Mouse (Mus musculus) ZHBTc4 (cell line): ENCODE measurements at regions not wholly inside any gene's neighbourhood (a gene's known extent, or its start where the extent isn't known, plus 50 kb on each side); places are given as distances from the start of the nearest gene placed in this dataset.

Experiments used
- DNase-seq: peaks from one replicate; pipeline ENCODE4 v3.0.0-alpha.2; 2011; ENCODE audit warnings: low read depth, low spot score

DNA sequence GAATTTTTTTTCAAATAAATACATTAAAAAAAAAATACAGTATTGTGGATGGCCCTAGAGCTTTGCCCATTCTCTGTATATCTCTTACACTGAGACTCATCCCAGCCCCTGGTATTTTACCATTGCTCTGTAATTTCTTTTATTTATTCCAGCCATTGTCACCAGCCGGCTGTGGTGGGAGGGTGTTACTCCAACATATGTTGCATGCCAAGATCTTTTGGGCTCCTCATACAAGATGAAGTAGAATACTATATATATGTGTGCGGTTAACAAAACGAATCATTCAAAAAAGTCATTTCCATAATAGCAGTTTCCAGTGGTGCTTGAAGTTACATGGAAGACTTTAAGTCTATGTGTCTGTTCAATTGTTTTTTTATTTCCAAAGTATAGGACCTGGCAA, 268.0 kb upstream of the Npvf start:
- no peak for DNase-seq

DNA sequence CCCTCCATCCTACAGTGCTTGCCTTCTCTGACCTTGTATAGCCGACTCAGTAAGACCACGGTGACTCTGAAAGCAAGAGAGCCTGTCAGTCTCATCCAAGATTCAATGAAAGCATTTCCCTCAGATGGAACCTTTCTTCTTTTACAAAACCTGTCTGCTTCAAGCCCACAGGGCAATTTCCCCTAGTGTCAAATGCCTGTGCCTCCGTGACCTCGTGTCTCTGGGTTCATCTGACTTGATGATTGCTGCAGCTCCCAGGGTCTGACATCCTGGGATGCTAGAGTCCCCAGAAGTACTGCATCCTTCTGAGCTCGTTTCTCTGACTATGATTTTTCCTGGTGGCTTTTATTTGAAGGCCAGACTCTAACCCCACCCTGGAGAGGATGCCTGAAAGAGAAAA, 270.3 kb upstream of the Npvf start:
- DNase-seq, result no peak

GRCm38 (mm10) chr6:50924998-50925397, 270.8 kb upstream of the Npvf start:
- no peak for DNase-seq

DNA sequence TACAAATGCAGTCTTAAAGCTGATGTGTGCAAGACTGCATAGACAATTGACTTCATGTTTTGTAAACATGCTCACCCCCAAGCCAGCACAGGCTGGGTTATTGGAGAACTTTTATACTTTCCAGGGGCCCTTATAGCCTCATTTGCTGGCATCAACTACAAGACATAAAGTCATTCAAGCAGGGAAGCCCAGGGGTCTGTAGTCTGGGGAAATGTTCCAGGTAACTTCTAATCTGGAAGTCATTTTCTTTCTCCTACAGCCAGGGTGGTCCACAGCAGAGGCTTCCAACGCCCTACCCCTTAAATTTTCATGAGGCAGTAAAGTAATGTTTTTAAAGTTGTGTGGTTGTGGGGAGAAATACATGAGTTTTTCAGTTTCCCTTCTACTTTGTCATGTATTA, 272.1 kb upstream of the Npvf start:
- DNase-seq, result no peak

DNA sequence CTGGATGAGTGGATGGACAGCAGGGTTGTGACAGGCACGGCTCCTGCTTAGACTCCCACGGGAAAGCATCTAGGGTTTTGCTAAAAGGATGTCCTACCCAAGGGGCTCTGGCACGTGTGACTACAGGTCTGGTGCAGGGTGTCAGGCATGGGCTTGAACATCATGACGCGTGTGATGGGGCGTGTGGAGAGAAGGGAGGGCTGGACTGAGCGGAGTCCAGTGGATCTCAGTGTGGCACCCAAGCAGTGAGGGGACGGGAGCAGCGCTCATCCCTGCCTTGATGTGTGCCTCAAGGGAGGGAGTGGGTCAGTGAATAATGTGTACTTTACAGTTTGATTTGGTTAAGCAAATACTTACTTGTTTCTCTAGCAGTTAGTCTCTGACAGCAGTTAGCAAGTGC, 275.3 kb upstream of the Npvf start:
- no peak for DNase-seq

DNA sequence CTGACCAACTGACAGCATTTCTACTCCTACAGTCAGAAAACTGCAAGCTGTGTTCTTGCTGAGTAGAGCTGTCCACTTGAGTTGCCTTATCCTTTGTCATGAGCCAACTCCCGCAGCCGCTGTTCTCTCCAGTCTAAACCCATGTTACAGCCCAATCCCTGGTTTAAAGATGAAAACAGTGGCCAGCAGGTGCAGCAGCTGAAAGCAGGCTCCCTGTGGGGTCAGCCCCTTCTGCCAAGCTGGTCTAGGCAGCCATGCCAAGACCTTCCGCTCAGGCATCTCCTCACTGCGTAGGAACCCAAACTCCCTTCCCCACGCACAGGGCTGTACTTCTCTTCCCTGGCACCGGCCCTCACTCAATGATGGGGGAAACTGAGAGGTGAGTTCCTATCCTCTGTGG, 279.3 kb upstream of the Npvf start:
- no peak for DNase-seq

DNA sequence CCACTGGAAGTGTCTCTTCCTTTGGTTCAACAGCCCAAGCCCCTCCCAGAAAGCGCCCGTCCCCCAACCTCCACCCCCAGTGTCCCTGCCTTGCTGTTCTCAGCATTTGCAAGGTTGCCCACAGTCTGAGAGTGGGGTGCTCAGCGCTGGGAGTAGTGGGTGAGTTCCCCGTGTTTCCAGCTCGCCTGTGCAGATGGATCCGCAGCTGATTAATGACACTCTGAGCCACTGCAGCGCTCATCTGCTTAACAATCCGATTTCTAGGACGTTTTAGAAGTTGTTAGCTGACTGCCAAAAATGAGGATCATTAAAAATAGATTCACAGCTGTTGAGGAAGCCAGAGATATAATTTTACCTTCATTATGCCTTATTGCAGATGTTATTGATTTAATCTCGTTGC, 280.0 kb upstream of the Npvf start:
- DNase-seq, result no peak

- DNase-seq, result no peak
Measured at GRCm38 (mm10) chr6:50936306-50936705, 282.1 kb upstream of the Npvf start.

DNA sequence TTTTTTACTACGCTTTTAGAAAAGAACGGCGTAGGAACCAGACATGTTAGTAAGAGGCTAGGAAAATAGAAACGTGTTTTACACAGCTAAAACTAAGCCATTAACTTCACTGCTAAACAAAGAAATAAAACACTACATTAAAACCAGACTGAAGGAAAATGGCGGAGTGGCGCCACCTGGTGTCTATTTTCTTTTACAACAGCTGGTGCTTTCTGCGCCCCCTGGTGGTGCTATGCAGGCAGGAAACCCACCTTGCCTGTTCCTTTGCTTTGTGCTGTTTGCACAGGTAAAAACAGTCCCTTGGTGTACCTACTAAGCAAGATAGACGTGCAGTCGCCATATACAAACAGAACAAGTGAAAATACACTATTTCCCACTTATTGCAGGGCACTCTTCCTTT, 282.9 kb upstream of the Npvf start:
- DNase-seq, result peak; percentile 78

DNA sequence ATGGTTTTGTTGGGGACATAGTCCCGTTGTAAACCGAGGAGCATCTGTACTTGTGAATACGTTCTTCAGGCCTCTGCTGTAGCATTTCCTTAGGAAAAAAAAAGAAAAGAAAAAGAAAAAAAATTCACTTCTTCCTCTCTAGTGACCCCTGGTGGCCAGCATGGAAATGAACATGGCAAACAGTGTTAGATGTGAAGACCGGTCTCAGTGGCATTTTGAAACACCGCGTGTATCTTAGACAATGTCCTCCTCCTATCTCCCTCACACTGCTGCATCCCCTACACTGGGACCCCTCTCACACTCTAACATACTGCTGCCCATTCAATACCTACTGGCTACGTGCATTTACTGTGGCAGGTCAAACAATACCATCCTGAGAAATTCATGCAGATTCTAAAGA, 284.6 kb upstream of the Npvf start:
- peak; percentile 35 for DNase-seq

GRCm38 (mm10) chr6:50939440-50939839, 285.2 kb upstream of the Npvf start:
- DNase-seq, result peak; percentile 49

GRCm38 (mm10) chr6:50940118-50940517, 285.9 kb upstream of the Npvf start:
- DNase-seq, result peak; percentile 42

DNA sequence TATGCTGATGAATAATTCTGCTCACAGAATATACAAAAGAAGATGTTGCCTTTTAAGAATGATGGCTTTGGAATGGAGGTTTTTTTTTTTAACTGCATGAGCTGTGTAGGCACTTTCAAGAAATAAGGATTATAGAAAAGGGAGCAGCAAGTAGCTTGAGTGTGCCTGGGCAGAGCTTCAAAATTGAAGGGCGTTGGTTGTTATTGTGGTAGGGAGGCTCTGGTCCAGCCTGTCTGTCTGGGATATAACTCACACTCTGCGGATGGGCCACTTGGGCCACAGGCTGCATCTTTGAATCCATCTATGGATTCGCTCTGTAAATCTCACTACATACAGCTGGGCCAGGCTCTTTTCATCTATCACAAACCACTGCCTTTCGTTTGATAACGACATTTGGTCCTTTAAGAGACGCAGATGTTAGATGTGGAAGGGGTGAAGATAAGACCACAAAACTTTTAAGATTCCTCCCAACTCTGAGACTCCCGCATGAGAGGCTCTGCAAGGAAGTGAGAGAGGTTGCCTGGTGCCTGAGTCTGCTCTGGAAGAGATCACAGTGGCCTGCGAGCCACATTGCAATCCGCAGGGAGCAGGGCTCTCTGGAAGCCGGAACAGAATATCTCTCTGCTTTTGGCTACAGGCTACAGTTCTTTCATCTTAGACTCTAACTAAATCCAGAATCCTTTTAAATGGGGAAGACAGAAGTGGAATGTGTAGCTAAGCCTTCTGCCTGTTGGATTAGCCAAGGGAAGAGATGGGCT, 286.6 kb upstream of the Npvf start:
- DNase-seq, result no peak

DNA sequence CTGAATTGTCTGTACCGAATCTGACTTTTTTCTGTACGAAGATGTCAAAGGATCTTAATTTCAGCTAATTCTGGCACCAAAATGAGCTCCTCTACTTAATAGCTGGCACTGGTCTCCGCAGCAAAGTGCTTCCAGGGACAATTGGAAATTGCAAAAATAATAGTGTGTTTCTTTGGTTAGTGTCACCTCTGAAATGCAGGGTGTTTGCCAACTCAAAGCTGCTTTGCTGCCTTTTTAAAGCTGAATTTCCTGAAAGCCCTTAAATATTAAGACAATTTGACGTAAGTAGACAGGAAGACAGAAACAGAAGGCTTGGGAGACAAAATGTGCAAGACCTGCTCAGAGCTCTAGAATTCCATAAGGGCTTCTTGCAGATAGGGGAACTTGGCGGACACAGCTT, 288.5 kb upstream of the Npvf start:
- no peak for DNase-seq

GRCm38 (mm10) chr6:50948061-50948460, 293.8 kb upstream of the Npvf start:
- no peak for DNase-seq

DNA sequence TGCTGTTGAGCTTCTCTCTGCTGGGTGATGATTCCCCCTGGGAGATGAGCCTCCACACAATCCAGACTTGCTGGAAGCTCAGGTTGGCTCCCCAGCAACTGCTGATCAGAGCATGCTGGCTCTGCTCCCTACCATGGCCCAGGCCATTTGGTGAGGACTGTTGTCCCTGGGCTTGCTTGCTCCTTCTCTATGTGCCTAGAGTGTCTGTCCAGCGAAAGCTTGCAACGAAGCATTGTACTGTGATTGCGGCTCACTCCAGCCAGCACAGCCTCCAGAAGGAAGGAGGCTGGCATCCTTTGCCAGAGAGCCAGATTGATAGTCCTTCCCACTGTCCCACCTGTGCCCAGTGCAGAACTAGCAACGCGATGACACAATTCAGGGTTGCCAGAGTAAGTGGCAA, 295.1 kb upstream of the Npvf start:
- no peak for DNase-seq

DNA sequence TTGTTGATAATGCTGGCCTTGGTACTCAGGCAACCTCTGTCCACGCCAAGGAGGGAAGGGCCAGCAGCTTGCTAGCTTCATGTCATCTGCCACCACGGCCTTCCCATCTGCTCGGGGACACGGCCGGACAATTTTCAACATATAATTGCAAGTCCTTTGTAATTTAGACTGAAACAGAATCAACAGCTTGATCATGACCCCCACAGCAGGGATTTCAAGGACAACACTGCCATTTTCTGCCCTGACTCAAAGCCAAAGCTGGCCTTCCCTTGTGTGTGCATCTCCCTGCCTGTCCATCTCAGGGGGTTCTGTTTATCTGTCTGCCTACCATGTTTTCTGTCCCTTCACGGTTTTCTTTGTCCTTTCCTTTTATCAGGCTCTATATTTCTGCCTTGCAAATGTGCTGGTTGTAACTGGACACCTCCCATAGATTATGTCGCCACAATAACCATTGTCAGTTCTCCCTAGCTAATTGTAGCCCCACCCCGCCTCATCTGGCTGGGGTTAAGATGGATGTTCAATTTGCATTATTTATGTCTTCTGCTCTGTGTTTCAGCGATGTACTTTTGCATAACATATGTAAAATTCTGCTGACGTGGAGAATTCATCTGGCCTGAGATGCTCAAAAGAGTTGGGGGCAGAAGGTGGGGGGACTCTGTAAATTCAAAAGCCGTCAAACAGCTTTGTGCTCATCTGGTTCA, 295.8 kb upstream of the Npvf start:
- DNase-seq, result peak; percentile 21

- DNase-seq, result no peak
Measured at GRCm38 (mm10) chr6:50957328-50957900, 303.2 kb upstream of the Npvf start.

GRCm38 (mm10) chr6:50960341-50960740, 306.1 kb upstream of the Npvf start:
- DNase-seq, result no peak

DNA sequence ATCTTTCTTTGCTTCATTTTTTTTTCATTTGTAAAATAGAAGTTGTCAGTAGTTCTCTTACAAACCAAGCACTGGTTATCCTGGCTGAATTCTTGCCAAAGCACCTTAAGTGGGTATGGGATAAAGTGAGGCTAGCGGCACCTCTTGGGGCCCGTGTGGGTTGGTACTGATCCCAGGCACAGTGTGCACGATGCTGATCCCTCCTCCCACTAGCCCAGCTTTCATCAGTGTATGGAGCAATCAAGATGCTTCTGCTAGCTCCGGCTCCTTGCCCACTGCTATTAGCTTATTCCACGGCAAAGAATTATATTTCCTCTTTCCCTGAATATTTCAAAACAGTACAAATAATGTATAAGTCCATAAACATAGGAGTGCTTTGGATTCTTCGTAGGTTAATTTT, 307.4 kb upstream of the Npvf start:
- DNase-seq, result no peak

DNA sequence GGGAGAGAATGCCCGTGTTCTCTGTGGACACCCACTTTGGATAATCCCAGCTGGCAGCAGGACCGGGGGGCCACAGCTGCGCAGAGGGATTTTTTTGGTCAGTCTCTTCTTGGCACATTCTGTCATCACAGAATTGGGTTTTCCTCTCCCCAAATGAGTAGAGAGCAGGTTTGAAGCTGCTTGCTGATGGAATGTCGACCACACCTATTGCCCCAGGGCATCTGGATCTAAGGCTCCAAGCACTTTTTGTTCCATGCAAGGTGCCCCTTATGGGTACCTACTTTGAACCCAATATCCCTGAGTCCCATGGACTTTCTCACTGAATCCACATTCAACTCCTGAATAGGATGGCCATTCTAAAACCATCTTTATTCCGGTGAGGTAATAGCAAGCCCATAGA, 314.3 kb upstream of the Npvf start:
- DNase-seq, result peak; percentile 66

DNA sequence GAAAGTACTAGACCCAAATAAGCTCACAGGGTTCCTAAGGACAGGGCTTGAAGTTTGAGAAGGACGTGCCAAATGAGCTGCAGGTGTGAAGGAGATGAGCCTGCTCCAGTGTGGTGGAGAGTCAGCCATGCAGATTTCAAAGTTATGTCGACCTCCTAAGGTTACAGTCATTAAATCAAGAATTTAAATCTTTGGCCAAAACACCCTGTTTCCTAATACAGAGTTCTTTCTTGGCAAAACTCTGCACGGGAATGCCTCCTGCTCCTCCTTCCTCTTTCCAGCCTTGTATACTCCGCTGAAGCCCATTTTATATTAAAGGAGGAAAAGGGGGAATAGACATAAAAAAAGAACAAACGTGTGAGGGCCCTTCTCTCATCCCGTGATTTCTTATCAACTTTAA, 315.1 kb upstream of the Npvf start:
- DNase-seq, result no peak

GRCm38 (mm10) chr6:50969997-50970396, 315.8 kb upstream of the Npvf start:
- no peak for DNase-seq
